Mouse (Mus musculus): ENCODE data around the gene Olfr222.

DNA sequence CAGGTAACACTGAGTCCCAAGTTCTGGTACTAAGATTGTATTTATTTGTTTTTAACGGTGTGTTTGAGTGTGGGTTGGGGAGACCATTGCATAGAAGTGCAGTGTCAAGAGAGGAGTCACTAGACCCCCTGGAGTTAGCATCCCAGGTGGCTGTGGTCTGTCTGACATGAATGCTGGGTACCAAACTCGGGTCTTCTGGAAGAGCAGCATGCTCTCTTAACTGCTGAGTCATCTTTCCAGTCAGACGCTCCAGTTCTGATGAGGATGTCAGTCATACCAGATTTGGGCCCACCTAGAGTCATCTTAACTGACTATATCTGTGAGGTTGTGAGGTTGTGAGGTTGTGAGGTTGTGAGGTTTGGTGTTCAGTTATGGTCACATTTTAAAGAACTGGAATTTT, 15.1 kb downstream of the Olfr222 start:
- TF ChIP-seq CTCF (IDR thresholded peaks at IDR 0.05; ENCODE audit: borderline replicate concordance, extremely low read depth, insufficient read depth, insufficient read length) (no peak), POLR2A (IDR thresholded peaks at IDR 0.05; ENCODE audit: borderline replicate concordance, extremely low read depth, insufficient read depth, insufficient read length, poor library complexity, severe bottlenecking) (no peak)

Measured in brain, embryonic 14.5 days (tissue).